Mouse (Mus musculus) left cerebral cortex, postnatal 36 days (tissue): ENCODE results near the gene Ap4b1. TPM values are rescaled to one million over a fixed set of nuclear protein-coding genes. Genes with fewer than 3 reads are reported as not detected.

ENCODE experiments used
- DNase-seq, 2 experiments: peaks; one replicate each; pipeline ENCODE4 v3.0.0; 2021 to 2022; ENCODE audit warnings: low spot score in 2 of 2, mixed read lengths in 1 of 2
- intact Hi-C: fragments of 180-260 bp; cut with DNase I; formaldehyde crosslinking; loops from one replicate; pipeline ENCODE4 v1.15.1; 2025
- total RNA-seq, 2 experiments: library from RNA; stranded (reverse); gene quantifications; 2 replicates each; pipeline ENCODE4 v1.2.3; 2021

Gene Ap4b1
- total RNA-seq, 2 experiments from 2014 or later = 12.1 to 14.3 TPM

DNA sequence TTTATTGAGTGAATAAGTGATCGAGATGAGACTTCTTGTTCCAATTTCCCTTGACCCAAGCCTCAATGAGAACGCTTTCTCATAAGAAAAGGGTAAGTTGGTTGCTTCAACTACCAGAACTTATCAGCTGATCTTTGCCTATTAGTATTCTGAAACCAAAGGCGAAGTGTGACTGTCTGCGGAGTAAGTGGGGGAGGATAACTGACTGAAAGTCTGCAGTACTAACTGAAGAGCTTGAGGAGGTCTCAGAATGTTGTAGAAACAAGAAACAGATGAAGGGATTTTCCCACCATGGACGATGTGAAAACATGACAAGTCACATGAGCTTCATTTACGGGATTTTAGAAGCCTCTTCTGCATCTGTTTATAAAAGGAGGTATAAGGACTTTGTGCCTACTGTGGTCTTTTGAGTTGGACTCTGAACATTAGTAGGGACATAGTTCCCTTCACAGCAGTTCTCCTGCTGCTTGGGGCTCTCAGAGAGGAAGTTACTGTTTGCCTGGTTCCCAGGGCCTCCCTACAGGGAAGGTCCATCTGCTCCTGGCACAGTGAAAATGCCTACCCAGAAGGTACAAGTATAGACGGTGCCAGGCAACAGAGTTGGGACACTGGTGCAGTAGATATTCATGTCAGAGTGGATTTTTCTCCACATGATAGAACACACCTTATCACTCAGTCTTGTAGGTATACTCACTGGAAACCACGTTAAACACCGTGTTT is 41.5 kb downstream of the Ap4b1 start:
- no peak for DNase-seq
- intact Hi-C loops = no loop called here

- intact Hi-C loops = no loop called here
- no peak for DNase-seq
Observed at GRCm38 (mm10) chr3:103851481-103851880, 42.2 kb downstream of the Ap4b1 start.

DNA sequence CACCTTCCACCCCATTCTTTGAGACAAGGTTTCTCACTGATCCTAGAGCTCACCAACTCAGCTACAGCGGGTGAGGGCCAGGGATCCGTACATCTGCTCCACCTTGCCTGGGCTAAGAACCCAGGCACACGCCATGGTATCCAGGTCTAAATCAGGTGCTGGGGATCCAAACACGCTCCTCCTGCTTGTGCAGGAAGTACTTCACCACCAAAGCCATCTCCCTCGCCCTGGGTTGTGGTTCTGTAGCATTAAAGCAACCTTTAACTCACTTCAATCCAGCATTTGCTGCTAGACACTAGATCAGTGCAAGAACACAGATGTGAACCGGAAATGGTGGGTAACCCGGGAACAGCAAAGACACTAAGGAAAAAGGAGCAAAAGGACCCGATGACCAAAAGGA is 42.6 kb downstream of the Ap4b1 start:
- intact Hi-C loops = no loop called here
- no peak for DNase-seq

- intact Hi-C loops = no loop called here
Observed at GRCm38 (mm10) chr3:103852565-103853299, 43.4 kb downstream of the Ap4b1 start.

DNA sequence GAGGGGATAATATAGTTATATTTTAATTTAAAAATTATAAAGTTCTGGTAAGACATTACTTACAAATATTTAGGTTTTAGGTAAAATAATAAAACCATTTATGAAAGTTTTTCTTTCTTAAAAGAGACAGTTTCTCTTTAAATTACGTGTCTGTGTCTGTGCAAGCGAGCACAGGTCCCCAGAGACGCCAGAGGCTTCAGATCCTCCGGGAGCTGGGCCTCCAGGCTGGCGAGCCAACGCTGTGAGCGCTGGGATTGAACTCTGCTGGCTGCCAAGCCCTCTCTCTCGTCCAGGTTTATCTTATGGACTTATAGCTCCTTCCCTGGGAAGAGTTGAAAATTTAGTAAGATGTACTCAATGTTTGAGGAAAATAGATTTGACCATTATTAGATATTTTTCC is 44.5 kb downstream of the Ap4b1 start:
- DNase-seq = no peak
- intact Hi-C loops = no loop called here

More at GRCm38 (mm10) chr3:103852565-103853299, 43.4 kb downstream of the Ap4b1 start:
- no peak for DNase-seq

GRCm38 (mm10) chr3:103857036-103857805 is 47.9 kb downstream of the Ap4b1 start:
- intact Hi-C loops = no loop called here
- no peak for DNase-seq

- no peak for DNase-seq
Observed at GRCm38 (mm10) chr3:103857977-103858563, 48.8 kb downstream of the Ap4b1 start.

DNA sequence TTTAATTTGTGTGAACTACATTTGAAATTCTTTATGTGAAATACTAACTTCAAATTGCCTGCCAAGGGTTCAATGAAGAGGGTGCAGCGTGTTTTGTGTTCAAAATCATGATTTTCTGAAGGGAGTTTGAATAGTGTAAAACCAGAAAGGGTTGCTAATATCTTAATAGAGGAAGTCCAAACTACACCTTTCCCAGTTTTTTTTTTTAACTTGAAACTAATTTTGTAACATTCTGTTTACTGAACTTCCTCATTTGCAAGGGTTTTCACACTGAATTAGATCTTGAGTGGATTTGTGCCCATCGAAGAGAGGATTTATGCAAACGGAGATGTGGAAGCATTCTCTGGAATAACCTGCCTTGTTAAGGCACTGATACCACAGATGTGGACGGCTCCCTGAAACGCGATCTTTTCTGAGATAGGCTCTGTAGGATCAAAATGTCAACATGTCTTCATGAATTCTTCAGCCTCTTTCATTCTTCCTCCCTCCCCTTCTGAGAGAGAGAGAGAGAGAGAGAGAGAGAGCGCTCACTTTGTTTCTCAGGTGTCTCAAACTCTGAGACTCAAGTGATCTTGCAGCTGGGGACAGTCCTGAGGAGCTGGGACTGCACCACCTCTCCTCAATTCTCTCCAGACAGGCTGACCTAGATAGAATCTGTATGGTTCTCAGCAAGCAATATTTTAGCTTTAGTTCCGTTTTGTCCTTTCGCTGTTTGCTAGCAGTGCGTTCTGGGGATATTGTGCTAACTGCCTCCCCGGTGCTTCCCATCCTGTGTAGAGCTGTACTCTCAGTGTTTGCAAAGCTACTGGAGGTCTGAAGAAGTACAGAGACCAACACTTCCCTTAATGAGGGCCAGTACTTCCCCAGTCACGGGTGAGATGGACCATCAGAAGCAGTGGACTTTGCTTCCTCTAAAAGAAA is 49.8 kb downstream of the Ap4b1 start, which contains the start of gene Ptpn22:
Gene Ptpn22 (plus strand): TSS at position 915 of the 921 bp plus-strand sequence.
- no peak for DNase-seq
- intact Hi-C loops = no loop called here

More at GRCm38 (mm10) chr3:103857977-103858563, 48.8 kb downstream of the Ap4b1 start:
- intact Hi-C loops = no loop called here

DNA sequence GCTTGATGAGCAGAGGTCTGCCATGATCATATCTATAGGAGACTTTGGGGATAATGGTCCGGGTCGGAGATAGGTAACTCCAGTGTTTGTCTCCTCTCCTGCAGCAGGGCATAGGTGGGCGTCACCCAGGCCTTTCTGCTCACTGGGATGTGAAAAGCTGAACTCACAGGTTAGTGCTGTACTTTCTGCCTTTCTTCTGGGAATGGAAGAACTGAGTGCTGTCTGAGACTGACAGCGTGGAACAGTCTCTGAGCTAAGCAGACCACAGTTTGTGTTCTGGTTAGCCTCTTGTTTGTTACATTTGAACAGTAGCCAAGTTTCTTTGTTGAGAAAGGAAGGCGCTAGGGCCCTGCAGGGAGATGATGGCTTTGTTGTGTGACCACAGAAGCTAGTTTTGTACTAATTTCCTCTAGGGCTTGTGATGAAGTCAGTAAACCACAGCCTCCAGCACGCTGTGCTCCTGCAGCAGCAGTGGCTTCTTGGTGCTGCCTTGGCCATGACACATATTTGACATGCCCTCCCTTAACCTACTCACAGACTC is 50.6 kb downstream of the Ap4b1 start:
- intact Hi-C loops = no loop called here

GRCm38 (mm10) chr3:103862721-103863220 is 53.5 kb downstream of the Ap4b1 start:
- intact Hi-C loops = no loop called here
- no peak for DNase-seq

More for the DNA sequence above, 50.6 kb downstream of the Ap4b1 start:
- no peak for DNase-seq

GRCm38 (mm10) chr3:103864200-103864599 is 54.9 kb downstream of the Ap4b1 start:
- no peak for DNase-seq
- intact Hi-C loops = no loop called here

GRCm38 (mm10) chr3:103867424-103867971 is 58.2 kb downstream of the Ap4b1 start:
- intact Hi-C loops = no loop called here
- DNase-seq = no peak

DNA sequence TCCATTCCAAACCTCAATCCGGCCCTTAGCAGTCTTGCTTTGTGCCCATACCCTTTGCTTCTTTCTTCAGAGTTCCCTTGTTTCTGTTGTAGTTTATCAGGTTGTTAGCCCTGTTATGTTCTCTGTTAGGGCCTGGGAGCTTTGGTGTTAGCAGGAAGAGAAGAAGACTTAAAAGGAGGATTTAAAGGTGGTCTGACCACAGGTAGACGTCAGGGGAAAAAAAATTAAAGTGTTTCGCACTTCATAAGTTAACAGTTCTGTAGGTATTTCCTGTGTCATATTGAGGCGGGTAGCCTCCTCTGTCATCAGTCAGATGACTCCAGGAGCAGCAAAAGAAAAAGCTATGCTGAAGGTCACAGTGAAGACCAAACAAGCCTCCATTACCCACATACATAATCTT is 58.7 kb downstream of the Ap4b1 start:
- intact Hi-C loops = no loop called here
- no peak for DNase-seq

Other genes with a start within 250 kb of the Ap4b1 start
- 10 to 100 TPM; 19.0 to 24.1 TPM for gene Syt6, start 234.3 kb upstream of the Ap4b1 start, total RNA-seq
- gene Atg4a-ps, start 163.5 kb upstream of the Ap4b1 start, total RNA-seq = under 1 TPM in 1 of 2 experiments, not detected in 1; 0.62 TPM
- 10 to 100 TPM; 12.7 to 13.3 TPM for gene Olfml3, start 71.5 kb upstream of the Ap4b1 start, total RNA-seq
- not detected for gene Gm10964, start 70.2 kb upstream of the Ap4b1 start, total RNA-seq
- 100 to 1,000 TPM; 110 to 129 TPM for gene Hipk1, start 18.0 kb upstream of the Ap4b1 start, total RNA-seq
- gene Dclre1b, start 76 bp upstream of the Ap4b1 start, total RNA-seq = 10 to 100 TPM; 10.6 to 11.0 TPM
- 1 to 10 TPM in 1 of 2 experiments, under 1 TPM in 1; 0.15 to 1.0 TPM for gene Gm43064, start 53 bp downstream of the Ap4b1 start, total RNA-seq
- gene Bcl2l15, start 23.1 kb downstream of the Ap4b1 start, total RNA-seq = 1 to 10 TPM in 1 of 2 experiments, under 1 TPM in 1; 0.47 to 1.2 TPM
- 1 to 10 TPM; 1.4 to 1.6 TPM for gene Ptpn22, start 50.3 kb downstream of the Ap4b1 start, total RNA-seq
- gene Rsbn1, start 104.6 kb downstream of the Ap4b1 start, total RNA-seq = 10 to 100 TPM; 19.8 to 23.4 TPM
- 10 to 100 TPM; 41.2 to 53.3 TPM for gene Phtf1, start 158.6 kb downstream of the Ap4b1 start, total RNA-seq